Mouse (Mus musculus): Measurements from ENCODE around the gene Apba3.

Gene Apba3

DNA sequence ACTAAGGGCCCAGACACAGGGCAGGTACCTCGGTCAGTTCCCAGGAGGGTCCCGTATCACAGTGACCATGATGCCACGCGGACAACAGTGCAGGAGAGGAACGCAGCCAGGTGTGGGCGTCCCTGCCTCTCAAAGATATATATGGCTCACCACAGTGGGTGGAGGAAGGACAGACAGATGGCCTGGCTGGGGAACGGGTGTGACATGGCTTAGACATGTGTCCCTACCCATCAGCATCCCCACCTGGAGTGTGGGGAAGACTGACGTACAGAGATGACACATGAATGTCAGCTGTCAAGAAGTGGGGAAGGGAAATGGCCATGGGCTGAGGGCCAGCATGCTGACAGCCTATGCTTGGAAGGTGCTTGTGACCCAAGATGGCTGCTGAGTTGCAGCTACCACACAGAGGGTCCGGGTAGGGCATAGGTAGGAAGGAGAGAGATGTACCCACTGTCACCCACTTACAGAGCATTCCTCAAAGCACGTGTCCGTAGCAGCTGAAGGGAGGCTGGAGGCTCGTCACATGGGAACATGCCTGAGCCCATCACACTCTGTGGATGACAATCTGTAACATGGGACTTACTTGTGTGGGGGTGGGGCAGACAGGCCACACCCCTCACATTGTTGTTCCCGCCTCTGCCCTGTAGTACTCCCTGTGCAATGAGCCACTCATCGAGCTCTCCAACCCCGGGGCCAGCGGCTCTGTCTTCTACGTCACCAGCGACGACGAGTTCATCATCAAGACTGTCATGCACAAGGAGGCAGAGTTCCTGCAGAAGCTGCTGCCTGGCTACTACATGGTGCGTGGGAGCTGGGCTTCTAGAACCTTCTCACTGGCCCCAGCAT is 40.3 kb downstream of the Apba3 start:
- peak; percentile 68 for DNase-seq (ENCODE audit: low read depth, low spot score)

DNA sequence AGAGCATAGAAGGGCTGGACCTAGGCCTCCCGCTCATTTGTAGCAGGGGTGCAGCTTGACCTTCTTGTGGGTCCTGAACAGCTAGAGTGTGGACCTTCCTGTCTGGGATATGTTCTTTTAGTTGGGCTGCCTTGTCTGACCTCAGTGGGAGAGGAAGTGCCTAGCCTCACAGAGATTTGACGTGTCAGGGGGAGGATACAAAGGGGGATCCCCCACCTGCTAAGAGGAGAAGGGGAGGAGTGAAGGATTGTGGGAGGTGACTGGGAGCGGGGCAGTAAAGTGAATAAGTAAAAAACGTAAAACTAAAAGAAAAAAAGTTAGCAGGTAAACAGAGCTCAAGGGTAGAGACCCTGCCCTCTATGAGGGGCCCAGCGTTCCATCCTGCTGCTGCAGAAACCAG is 42.8 kb downstream of the Apba3 start:
- DNase-seq (ENCODE audit: low read depth, low spot score) = no peak

DNA sequence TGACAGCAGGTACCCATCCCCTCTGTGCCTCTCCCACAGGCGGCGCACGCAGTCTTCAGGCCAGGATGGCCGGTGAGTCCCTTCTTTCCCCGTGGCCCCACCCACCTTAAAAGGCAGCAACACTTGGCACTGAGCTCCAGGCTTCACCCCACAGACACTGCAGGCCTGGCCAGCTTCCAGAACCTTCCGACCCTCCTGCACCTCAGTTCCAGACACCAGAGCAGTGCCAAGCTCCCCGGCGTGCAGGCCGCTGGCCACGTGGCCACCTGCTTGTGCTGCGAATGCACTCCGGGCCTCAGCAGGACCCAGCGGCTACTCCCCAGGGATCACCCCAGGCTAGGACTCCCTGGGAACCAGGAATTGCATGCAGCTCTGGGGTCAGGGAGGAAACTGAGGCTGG is 46.8 kb downstream of the Apba3 start:
- no peak for DNase-seq (ENCODE audit: low read depth, low spot score)

DNA sequence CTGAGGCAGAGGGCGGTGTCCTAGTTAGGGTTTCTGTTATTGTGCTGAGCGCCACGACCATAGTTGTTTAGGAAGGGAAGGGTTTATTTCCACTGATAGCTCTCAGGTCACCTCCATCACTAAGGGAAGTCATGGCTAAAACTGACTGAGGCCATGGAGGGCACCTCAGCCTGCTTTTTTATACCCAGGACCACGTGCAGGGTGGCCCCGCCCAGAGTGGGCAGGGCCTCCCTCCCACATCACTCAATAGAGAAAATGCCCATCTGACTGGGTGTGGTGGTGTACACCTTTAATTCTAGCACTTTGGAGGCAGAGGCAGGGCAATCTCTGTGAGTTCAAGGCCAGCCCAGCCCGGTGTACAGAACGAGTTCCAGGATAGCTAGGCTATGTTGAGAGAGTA is 47.4 kb downstream of the Apba3 start:
- DNase-seq (ENCODE audit: low read depth, low spot score) = no peak

DNA sequence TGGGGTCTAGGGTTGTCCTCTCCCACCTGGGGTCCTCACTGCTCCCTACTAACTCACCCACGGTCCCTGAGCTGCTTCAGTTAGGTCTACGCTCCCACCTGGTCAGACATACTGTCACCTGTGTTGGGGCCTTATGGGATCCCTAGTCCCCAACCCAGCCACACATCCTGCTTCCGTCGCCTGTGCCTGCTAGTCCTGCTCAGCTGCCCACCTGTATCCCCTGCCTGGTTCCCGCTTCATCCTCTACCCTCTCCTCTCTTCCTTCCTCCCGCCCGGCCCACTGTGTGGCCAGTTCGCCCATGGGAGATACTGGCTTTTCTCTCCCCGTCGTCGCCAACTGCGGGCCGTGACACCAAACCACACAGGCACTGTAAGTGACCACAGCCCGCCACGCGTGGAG is 48.8 kb downstream of the Apba3 start:
- no peak for DNase-seq (ENCODE audit: low read depth, low spot score)

DNA sequence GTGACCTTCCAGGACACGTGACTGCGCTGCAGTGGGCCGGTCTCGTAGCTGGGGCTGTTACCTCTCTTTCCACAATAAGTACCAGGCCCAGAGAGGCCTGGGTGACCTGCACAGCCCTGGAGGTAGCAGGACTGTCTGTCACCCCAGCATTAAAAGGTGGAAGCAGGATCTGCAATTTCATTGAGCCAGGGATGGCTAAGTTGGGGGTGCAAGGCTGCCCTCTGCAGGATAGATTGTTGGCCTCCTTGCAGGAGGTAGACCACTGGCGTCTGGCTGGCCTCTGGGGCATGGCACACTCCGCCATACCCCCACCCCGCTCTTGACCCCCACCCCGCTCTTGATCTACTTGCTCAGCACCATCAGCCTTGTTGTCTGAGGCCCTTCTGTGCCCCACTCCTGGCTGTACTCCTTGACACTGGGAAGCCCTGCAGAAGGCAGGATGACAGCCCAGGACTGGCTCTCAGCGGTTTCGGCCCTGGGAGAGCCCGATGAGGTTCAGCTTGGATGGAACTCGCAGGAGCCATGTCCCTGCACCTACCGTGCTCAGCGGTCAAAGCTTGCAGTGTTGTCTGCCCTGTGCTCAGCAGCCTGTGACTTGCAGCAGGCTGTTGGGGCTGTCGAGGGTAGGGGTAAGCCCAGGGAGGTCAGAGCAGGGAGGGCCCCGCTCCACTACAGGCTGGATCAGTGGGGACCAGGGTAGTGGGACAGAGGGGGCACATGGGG is 49.7 kb downstream of the Apba3 start:
- DNase-seq (ENCODE audit: low read depth, low spot score) = no peak

DNA sequence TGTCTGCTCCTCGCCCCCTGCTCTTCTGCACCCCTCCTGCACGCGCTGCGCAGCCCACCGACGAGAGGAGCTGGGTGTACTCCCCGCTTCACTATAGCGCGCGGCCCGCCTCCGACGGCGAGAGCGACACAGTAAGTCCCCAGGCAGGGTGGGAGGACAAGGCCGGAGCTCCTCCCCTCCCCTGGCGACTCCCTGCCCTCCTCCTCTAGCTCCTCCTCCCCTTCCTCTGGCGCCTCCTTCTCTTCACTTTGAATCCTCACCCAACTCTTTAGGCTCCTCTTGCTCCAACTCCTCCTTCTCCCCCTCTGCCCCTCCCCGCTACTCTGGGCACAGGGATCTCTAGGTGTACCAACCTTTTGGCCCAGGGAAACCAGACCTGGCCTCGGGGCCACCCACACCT is 50.5 kb downstream of the Apba3 start:
- no peak for DNase-seq (ENCODE audit: low read depth, low spot score)

DNA sequence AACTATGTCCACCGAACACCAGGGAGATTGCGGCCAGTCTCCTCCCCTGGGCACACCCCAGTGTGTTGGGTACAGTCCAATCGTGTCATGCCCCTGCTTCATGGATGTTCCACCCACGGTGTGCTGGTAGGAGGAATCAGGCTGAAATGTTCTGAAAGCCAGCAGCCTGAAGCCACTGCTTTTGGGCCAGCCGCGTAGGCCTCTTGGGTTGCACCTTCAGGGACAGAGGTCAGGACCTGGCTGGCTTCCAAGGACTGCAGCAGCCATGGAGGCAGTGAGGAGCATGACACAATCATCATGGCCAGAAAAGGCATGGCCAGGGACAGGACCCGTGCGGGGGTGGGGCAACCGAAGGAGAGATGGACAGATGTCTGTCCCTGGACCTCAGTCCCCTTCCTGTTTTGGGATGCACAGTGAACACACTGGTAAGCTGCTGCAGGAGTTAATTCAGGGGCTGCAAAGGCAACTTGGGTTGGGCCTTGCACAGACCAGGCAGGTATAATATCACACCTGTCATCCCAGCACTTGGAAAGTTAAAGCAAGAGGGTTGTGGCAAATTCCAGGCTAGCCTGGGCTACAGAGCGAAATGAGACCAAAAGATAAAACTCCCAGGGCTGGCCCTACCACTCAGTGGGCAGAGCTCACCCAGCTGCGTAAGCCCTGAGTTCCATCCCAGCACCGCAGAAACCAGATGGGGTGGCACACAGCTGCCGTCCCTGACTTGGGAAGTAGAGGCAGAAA is 52.0 kb downstream of the Apba3 start:
- no peak for DNase-seq (ENCODE audit: low read depth, low spot score)

DNA sequence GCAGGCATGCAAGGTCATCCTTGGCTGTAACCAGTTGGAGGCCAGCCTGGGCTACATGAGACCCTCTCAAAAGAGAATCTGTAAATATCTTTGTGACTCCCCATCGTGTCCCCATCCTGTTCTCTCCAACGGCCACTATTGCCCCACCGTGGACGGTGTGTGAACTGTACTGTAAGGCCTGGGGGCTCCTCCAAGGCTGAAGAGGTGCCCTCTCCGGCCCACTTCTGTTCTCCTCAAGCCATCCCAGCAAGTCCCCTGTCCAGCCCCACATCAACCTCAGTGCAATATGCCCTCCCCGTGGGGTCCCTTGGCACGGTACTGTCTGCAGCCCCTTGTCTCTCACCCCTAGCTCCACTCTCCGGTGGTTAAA is 52.6 kb downstream of the Apba3 start:
- DNase-seq (ENCODE audit: low read depth, low spot score) = no peak

DNA sequence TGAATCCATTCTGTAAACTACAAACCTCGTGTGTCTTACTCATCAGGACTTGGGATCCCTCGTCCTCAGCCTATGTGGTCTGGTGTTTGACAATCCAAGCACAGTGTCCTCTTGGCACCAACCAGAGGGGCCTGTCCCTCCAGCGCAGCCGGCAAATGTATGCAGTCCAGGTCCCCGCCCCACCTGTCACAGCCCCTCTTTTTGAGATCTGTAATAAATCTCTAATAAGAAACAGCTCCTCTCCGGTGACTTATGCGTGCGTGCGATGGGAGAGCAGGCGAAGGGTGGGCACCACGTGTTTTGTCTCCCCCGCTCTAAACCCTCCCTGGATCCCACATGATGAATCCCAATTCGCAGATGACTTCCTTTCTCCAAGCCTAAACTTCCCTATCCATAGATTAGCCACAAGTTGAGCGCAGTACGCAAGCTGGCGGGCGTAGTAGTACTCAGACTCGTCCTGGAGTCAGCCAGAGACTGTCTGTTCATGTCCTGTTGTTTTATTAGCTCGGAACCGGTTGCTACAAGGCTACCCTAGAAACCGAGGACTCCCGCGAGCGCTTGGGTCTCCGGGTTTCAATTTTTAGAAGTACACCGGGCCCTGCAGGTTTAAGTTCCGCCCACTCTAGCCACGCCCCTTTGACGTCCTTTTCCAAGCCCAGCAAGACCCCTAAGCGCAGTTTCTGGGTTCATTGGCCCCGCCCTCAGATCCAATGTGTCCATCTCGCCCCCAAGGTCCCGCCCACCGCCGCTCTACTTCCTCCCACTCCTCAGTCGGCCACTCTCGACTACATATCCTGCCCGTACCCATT is 53.2 kb downstream of the Apba3 start:
- no peak for DNase-seq (ENCODE audit: low read depth, low spot score)

DNA sequence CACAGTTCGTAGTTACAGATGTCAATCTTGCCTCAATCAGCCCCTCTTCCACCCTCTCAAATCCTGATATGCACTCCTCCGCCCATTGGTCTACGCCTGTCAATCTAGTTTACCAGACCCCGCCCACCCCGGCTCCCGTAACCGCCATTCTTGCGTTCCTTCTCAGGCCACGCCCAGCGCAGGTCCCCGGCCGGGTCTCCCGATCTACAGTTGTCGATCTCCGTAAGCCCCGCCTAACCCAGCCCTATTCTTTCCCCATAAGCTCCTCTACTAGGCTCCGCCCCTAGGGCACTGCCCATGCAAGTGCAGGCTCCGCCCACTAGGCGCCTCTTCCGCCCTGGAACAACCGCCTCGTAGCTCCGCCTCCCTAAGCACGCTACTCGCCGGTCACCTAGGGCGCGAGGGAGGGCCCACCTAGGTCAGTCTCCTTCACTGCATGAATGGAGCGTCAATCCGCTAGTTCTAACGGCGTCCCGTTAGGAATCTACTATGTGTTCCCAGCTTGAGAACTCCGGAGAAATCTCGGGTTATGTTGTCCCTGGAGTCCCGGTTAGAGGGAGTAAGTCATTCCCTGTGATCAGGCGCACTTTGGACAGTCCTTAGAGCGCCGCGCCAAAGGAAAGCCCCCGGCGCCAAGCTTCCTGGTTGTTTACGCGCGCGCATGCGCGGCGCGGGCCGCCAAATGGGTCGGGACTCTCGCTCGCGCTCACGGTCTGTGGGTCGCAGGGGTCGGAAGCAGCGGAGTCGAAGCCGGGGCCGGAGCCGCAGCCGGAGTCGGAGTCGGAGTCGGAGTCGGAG is 54.0 kb downstream of the Apba3 start, which contains the start of gene Cactin:
Cactin (plus strand) TSS at position 554 of the 798 bp plus-strand sequence.
- DNase-seq (ENCODE audit: low read depth, low spot score) = peak; percentile 100

DNA sequence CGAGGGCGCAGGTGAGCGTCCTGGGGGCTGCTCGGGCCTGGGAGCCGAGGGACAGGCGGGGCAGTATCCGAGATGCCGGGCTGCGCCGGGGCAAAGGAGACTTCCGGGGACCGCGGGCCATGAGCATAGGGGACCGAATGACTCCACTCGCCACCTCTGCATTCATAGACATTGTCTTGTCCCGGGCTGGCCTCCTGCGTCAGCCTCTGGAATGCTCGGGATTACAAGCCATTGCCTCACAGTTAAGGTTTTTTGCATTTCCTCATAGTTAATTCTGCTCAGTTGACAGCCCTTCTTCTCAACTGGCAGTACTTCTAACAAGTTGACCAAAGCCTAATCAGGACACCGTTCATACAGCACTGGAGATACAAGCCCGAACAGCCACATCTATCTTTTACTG is 54.7 kb downstream of the Apba3 start:
- DNase-seq (ENCODE audit: low read depth, low spot score) = no peak

DNA sequence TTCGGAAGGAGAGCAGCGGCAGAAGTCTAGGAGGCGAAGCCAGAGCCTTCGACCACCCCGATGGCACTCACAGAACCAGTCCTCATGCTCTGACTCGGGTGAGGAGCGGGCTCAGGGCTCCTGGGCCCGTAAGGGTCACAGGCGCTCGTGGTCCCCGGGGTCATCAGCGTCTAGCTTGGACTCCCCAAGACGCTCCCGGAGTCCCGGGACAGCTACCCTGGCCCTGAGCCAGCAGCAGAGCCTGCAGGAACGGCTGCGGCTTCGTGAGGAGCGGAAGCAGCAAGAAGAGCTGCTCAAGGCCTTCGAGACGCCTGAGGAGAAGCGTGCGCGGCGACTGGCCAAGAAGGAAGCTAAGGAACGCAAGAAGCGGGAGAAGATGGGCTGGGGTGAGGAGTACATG is 55.7 kb downstream of the Apba3 start:
- DNase-seq (ENCODE audit: low read depth, low spot score) = no peak

Data from telencephalon, adult 2 months (tissue).